Mouse (Mus musculus): Measurements from ENCODE around the gene E2f4.

E2f4 gene

DNA sequence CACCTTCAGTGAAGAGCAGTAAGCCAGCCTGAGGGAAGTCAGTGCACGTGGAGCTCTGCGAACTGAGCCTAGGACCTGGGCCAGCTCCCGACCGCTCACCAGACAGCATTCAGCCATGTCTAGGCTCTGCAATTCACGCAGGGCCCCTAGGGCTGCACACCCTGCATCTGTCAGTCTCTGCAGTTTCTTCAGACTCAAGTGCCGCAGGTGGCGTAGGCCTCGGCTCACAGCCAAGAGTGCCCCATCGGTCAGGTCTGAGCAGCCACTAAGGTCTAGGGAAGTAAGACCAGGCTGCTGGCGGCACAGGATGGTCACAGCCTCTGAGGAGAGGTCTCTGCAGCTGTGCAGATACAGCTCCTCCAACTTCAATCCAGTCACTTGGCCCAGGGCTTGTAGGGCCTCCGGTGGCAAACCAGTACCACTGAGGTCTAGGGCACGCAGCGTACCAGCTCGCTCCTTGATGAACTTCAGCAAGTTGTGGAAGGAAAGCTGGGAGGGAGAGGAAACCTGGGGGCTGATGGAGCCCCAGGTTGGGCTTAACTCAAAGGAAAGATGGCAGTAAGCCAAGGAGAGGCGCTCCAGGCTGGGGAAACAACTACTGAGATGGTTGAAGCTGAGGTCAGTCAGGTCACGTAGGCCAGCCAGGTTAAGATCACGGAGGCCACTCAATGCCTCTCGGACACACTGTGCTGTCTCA lies 17.8 kb downstream of the E2f4 start:
- no peak for DNase-seq (ENCODE audit: low spot score)

DNA sequence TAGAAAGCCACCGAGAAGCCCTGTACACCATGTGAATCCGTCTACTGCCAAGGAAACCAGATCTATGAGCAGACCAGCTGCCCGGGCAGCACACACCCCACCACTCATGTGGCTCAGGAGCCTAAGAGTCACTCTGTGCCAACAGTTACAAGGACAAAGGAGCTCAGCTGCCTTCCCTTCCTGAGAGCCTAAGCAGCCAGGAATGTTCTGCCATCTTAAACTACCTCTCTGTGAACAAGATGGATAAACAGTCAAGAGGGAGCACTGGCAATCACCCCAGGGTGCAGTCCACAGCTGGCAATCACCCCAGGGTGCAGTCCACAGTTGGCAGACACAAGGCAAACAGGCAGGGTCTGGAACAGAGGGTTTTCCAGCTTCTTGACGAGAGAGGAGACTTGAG lies 20.5 kb downstream of the E2f4 start:
- DNase-seq (ENCODE audit: low spot score), result no peak

DNA sequence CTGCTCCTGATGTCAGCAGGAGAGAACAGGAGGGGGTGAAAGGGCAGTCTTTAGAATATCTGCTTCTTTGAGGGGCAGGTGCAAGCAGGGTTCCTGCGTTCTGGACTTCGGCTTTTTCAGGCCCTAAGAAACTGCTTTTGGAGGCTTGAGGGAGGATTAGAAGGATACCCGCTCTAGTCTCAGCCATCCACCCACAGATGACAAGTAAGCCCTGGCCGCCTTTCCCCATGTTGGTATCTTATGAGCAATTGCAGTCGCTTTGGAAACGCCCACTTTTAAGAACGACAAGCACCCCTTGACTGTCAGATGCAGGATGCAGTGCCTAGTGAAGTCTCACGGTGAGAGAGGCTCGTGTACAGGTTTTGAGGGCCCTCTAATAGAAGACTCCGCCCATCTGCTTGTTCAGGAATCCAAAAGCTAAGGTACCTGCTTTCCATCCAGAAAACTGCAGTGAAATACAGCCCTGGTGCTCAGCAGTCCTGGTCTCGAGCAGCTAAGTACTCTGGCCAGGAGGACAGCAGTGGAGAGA lies 21.3 kb downstream of the E2f4 start:
- no peak for DNase-seq (ENCODE audit: low spot score)

DNA sequence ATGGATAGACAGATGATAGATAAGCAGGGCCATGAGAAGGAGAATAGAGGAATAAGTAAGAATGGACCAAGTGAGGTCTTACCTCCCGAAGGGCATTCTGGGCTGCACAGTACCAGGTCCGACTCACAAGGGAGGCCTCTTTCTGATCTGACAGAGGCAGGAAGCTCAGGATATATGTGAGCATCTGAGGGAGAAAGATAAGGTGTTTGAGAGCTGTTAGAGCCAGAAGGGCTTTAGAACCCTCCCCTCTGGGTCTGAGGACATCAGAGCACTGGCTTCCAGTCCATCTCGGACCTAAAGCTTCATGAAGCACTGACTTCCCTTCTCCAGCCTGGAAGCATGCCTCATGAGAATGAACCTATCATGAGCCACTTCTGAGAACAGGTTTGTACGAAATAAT lies 25.7 kb downstream of the E2f4 start:
- DNase-seq (ENCODE audit: low spot score), result no peak

DNA sequence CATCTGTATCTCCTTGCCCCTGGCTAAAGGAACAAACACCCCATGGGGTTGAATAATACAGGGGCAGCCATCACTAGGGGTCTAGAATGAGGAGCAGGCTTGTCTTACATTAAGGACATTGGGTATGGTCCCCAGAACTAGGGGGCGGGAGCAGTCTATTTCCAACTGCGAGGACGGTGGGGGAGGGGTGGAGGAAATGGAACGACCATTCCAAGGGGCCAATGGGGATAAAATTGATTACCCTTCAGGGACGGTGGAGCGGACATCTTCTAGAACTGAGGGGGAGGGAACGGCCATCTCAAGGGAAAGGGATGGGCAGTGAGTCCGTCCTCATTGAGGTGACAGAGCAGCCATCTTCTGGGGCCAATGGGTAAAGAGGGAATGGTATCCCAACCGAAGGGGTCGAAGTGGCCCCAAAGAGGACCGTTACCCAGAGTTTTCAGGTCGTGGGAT lies 28.2 kb downstream of the E2f4 start:
- DNase-seq (ENCODE audit: low spot score), result peak; percentile 61

DNA sequence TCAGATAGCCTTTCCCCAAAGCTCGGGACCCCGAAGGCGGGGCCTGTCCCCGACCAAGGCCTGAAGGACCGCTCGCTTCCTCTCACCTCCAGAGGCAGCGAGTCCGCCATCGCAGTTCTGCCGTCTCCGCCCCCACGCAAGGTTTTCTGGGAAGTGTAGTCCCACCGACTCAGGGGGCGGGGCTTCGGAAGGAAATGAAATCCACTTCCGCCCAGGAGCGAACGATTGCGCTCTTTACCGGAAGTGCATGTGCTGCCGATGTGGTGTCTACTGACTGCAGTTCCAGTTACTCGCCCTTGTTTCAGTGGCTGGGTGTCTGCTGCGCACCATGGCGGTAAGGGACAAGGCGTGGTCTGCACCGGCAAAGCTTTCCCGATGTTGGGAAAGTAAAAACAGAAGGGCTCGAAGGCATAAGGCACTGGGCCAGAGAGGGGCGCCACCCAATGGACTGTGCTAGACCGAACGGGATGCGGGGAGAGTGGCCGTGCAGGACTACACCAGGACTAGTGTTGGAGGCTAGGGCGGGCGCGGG lies 28.7 kb downstream of the E2f4 start, which contains the start of the genes Lrrc29 and Tmem208:
Gene Lrrc29 (minus strand): TSS at position 138 of the 532 bp plus-strand sequence.
Gene Tmem208 (plus strand): TSS at position 214 of the 532 bp plus-strand sequence.
- DNase-seq (ENCODE audit: low spot score), result peak; percentile 98

DNA sequence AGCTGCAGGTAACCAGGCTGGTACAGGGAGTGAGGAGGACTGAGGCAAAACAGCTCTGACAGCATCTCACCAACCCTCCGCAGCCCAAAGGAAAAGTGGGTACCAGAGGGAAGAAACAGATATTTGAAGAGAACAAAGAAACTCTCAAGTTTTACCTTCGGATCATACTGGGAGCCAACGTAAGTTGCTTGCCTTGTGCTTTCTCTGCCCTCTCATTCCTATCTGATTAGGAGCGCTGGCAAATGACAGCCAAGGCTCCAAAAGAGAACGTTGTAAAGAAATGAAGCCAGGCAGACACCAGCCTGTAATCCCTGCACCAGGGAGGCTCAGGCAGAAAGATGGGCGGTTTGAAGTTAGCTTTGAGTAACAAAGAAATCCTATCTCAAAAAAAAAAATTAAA lies 29.5 kb downstream of the E2f4 start:
- no peak for DNase-seq (ENCODE audit: low spot score)

DNA sequence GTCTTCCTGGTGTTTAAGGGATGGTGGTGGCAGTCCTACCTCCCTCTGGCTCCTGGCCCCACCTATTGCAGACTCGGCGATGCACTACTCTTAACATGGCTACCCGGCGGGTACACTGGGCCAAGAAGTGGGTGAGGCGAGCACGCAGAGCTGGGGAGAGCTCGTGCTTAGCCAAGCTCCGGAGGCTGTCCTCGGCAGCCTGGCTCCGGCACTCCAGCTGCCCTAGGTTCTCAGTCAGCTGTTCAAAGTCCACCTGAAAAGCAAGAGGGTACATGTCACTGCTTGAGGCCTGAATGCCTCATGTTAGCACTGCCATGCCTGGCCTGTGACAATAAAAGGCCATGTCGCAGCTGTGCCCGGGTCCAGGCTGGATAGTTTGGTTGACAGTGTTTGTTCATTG lies 32.9 kb downstream of the E2f4 start:
- no peak for DNase-seq (ENCODE audit: low spot score)

DNA sequence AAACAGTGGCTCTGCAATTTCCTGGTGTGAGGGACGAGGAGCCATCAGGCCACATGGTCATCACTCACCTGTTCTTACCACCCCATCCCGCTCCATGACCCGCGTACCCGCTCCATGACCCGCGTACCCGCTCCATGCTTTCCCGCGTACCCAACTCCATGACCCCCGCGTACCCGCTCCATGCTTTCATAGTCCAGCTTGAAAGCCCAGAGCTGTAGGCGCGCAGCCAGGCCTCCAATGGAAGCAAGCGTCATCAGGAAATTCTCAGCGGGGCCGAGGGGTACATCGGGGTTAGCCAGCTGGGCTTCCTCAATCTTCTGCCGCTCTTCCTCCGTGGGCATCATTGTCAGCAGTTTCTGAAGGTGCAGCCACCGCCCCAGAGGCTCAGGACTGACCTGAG lies 34.0 kb downstream of the E2f4 start:
- DNase-seq (ENCODE audit: low spot score), result no peak

DNA sequence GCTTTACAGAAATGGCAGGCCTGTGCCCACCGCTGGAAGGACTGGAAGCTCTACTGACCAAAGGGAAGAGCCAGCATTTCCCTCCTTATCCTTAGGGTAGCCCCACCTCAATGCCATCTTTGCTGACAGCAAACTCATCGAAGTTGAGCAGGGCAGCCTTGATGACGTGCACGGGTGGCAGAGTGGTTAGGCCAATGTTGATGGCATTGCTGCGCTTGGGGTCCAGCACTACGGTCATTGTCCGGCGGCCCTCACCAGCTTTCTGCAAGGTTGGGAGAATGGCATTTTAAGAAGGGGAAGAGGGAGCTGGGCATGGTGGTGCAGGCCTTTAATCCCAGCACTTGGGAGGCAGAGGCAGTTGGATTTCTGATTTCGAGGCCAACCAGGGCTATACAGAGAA lies 34.5 kb downstream of the E2f4 start:
- no peak for DNase-seq (ENCODE audit: low spot score)

DNA sequence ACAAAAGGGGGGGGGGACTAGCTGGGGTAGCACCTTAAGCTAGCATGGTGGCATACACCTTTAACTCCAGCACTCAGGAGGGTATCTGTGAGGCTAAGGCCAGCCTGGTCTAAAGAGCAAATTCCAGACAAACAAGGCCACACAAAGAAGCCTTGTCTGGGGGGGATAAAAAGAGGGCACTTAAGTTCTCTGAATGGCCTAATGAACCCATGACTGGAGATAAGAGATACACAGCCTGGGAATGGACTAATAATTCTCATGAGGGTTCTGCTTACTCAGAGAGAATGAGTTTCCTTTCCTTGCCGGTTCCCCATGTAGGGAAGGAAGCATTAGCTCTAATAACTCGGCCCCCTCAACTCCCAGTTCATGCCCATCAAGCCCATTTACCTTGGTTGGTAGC lies 35.1 kb downstream of the E2f4 start:
- no peak for DNase-seq (ENCODE audit: low spot score)

DNA sequence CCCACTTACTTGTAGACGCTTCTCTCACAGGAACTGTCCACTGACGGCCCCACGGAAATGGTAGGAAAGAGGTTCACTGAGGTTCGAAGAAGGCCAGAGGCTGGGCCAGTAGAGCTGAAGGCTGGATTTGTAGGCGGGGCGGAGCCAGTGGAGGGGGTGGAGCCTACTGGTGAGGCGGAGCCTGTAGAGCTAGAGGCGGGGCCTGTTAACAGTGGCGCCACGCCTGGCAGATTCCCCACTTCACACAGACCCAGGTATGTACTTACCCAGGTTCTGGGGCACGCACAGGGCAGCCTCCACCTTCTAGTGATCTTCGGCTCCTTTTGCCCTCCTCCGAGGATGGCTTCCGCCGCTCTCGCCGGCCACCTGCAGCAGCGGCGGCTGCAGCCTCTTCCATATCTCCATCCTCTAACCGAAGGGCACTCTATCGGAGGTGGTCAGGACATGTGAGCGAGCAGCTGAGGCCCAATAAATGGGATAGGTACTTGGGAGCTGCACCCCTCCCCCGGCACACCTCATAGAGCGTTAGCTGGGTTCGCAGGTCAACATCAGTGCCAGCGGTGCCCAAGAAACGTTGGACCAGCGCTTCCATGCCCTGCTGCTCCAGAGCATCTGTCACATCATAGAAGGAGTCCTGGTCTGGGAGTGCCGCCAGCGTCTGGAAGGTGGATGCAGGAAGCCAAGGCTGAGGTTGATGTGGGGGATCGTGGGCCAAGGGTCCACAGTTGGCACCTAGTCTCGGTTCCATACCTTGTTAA lies 39.1 kb downstream of the E2f4 start:
- DNase-seq (ENCODE audit: low spot score), result no peak

DNA sequence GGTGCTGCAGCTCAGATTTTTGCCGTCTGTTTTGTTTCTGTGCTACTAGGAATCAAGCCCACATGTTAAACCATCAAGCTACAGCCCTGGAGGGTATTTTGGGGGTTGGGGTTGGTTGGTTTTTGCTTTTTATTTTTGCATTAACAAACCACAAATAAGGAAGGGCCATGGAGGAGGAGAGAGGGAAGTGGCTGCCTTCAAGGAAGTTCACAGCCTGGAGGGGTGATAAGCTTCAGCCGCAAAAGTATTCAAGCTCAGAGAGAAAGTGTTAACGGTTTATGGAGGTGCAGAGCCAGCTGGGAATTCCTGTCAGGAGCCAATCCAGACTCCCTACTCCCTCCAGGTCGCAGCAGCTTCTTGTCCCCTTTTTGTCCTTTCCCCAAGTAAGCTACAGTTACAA lies 41.5 kb downstream of the E2f4 start:
- DNase-seq (ENCODE audit: low spot score), result no peak

DNA sequence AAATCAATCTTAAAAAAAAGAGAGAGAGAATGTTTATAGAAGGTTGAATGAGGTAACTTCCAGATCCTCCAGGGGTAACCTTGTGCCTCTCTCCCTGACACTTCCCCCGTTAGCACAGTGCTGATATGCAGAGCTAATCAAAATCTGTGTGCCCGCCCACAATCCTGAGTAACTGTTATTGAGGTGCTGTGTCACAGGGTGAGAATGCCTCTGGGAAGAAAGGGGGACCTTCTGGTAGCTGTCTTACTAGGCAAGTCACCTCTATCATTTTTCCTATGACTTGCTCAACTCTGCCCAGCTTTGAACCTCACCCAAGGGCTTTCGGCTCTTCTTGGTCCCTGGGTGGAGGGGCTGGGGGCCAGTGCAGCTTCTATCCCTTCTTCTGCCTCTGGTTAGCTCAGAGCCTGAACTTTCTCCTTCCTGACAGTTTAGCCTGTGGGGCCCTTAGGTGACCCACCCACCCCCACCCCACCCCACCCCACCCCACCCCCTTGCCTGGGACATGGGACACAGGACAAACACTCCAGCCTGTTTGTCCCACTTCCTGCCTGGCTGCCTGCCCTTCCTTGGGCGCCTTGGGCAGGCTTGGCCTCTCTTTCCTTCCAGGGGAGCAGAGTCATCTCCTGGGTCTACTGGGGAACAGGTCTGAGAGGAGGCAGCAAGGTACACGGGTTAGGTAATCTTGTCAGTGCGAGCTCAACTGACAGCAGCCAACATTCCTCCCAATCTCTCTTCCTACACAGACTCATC lies 42.6 kb downstream of the E2f4 start:
- DNase-seq (ENCODE audit: low spot score), result no peak

DNA sequence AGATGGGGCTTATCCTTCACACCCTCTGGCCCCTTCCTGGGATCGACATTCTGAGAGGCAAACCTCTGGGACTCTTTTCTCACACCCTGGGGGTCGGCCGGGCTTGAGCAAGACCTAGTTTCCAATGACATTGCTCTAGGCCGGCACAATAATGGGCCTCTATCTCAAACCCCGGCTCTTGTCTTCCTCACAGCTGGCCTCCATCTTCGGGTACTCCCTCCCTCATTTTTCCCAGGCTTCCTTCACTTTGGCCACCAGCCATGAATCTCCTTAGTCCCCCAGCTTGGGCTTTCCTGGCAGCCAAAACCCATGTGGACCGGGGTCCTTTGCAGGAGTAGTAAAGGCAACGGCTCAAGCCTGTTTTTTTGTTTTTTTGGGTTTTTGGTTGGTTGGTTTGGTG lies 43.9 kb downstream of the E2f4 start:
- DNase-seq (ENCODE audit: low spot score), result no peak

DNA sequence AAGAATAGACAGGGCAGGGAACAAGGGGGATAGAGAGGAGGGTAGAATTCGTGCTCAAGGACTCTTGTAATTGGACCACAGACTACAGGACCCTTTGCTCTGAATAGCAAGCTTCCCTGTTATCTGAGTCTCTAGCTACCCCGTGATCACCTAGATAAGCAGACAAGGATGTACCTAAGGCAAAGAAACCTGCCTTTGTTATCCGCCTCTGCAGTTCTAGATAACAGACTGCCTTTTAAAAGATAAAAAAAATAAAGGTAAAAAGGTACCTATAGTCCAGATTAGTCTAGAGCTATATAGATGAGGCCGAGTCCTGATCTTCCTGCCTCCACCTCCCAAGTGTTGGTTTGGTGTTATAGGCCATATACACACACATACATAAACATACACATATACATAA lies 45.3 kb downstream of the E2f4 start:
- DNase-seq (ENCODE audit: low spot score), result no peak

DNA sequence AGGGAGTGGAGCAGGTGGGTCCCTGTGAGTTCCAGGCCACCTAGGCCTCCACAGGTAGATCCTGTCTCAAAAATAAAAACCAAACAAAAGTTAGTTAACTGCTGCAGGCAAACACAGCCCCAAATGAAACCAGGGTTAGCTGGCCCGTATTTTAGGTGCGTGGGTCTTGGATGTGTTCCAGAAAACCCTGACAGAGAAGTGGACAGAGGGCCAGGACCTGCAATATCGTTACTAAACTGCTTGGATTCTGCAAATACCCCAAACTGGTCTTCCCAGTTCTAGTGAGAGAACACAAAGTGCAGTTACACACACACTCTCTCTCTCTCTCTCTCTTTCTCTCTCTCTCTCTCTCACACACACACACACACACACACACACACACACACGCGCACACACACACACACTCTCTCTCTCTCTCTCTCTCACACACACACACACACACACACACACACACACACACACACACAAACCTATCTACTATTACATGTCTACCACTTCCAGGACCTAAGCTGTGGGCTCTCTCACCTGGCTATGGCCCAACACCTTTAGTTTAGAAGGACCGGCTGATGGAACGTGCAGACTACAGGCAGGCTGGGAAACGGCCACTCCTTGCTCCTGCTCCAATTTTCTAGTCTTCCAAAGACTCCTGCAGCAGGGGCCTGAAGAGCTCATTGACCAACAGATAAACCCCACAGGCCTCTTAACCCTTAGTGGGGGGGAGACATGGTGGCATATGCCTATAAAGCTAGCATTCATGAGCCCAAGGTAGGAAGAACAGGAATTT lies 46.5 kb downstream of the E2f4 start:
- no peak for DNase-seq (ENCODE audit: low spot score)

DNA sequence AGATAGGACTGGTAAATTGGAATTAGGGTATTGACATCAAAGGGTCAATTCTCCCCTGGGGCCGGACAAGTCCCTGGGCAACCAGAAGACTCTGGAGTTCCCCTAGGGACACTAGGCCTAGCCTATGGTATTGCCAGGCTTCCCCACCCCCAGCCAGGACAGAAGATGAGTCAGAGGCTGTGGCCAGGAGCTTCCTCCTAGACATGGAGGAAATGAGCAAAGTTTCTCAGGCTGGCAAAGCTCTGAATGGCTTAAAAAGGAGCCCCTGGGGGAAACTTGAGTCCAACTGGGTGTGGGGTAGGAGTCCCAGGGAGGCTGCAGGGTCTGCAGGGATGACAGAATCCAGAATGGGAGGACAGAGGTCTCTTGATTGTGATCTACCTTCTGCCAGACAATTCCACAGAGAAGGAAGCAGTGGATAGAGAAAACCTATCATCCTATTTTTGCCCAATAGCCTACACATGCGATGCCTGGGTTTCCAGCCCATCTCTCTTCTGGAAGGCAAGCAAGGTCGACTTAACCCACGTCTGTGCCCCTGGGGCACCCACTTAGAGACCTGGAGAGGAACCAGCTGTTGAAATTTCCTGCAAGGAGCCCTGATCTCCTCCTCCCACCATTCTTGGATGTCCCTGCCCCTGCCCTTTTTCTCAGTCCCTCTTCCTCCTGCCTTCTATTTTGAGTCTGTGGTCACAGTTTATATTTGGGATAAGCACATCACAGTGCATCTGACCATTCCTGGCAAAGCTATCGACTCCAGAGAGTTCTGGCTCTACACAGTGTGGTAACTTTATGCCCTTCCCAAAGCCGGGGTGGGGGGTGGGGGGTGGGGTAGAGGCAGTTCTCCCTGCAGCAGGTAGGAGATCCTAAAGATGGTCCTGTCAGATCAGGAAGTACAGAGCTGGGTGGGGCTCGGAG lies 47.9 kb downstream of the E2f4 start:
- DNase-seq (ENCODE audit: low spot score), result no peak

DNA sequence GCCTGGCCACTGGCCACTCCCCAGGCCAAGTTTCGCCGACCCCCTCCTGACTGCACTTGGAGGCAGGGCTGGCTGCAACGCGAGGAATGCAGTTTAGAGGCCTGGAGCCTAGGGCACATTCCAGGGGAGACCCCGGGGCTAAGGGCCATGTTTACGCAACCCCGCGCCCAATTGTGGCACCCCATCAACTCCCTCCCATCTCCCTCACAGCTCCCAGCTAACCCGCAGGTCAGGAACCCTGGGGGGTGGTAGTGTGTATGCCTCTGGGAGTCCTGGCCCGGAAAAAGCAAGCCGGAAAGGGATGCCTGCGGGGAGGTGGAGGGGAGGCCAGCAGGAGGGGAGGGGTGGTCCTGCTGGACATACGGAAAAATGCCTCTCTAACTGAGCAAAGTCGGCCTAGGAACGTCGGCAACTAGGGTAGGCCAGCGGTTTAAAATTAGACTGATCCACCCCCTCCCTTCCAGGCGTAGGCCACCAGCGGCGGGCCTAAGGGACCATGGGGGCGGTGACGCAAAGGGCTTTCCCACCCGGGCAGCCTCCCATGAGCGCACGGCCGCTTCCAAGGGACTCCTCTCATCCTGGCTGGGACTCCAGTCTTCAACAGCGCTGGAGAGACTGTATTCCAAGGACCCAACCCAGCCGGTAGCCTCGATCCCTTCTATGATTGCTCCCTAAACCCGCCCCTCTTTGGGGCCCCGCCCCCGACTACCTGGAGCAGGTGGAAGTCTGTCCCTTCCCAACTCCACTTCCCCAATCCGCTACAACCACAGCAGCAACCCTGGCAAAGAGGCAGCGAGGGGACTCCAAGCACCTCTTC lies 49.4 kb downstream of the E2f4 start:
- DNase-seq (ENCODE audit: low spot score), result peak; percentile 71

Measured in embryo, embryonic 10.5 days (tissue).